Mouse (Mus musculus) T-helper 17 cell (primary cell): ENCODE results near the gene Cgnl1.

Source experiments
- in situ Hi-C, 2 experiments: fragments of 300-600 bp; cut with MboI, MseI; formaldehyde crosslinking; loops; 1 replicate in 1 of 2; 2 replicates in 1 of 2; pipeline ENCODE4 v1.15.1; 2025; ENCODE audit warnings: high pct_unique_total_duplicates in 2 of 2

Cgnl1 gene

GRCm38 (mm10) chr9:71634916-71635315, 136.5 kb downstream of the Cgnl1 start:
- in situ Hi-C loops = loop anchor here in 1 of 2 experiments (5.0 kb wide), 1 partner anchor 1488 kb away; no protein-coding TSS in a partner anchor

- in situ Hi-C loops = no loop called here
These were observed 142.5 kb downstream of the Cgnl1 start for GRCm38 (mm10) chr9:71628921-71629320.

- in situ Hi-C loops = no loop called here
These were observed 143.1 kb downstream of the Cgnl1 start for GRCm38 (mm10) chr9:71628286-71628685.

GRCm38 (mm10) chr9:71625961-71626360, 145.4 kb downstream of the Cgnl1 start:
- in situ Hi-C loops = no loop called here

- in situ Hi-C loops = loop anchor here in 1 of 2 experiments (5.0 kb wide), 2 partner anchors 78 to 273 kb away; no protein-coding TSS in a partner anchor
These were observed 146.5 kb downstream of the Cgnl1 start for GRCm38 (mm10) chr9:71624793-71625495.

- in situ Hi-C loops = loop anchor here in 1 of 2 experiments (5.0 kb wide), 2 partner anchors 77 to 272 kb away; no protein-coding TSS in a partner anchor
These were observed 147.4 kb downstream of the Cgnl1 start for GRCm38 (mm10) chr9:71623871-71624569.

- in situ Hi-C loops = loop anchor here in 1 of 2 experiments (5.0 kb wide), 2 partner anchors 75 to 270 kb away; no protein-coding TSS in a partner anchor
These were observed 148.8 kb downstream of the Cgnl1 start for GRCm38 (mm10) chr9:71622593-71622992.

- in situ Hi-C loops = loop anchor here in 1 of 2 experiments (5.0 kb wide), 2 partner anchors 75 to 270 kb away; no protein-coding TSS in a partner anchor
These were observed 149.4 kb downstream of the Cgnl1 start for GRCm38 (mm10) chr9:71621968-71622367.

- in situ Hi-C loops = loop anchor here in 1 of 2 experiments (5.0 kb wide), 2 partner anchors 73 to 268 kb away; no protein-coding TSS in a partner anchor
These were observed 151.3 kb downstream of the Cgnl1 start for GRCm38 (mm10) chr9:71620116-71620515.

GRCm38 (mm10) chr9:71617363-71617762, 154.0 kb downstream of the Cgnl1 start:
- in situ Hi-C loops = loop anchor here in 1 of 2 experiments (5.0 kb wide), 1 partner anchor 70 kb away; no protein-coding TSS in a partner anchor

- in situ Hi-C loops = loop anchor here in 1 of 2 experiments (5.0 kb wide), 1 partner anchor 69 kb away; no protein-coding TSS in a partner anchor
These were observed 155.2 kb downstream of the Cgnl1 start for GRCm38 (mm10) chr9:71616185-71616584.

GRCm38 (mm10) chr9:71614643-71615042, 156.8 kb downstream of the Cgnl1 start:
- in situ Hi-C loops = loop anchor here in 1 of 2 experiments (5.0 kb wide), 1 partner anchor 67 kb away; no protein-coding TSS in a partner anchor

GRCm38 (mm10) chr9:71612981-71613380, 158.4 kb downstream of the Cgnl1 start:
- in situ Hi-C loops = no loop called here

GRCm38 (mm10) chr9:71611876-71612275, 159.5 kb downstream of the Cgnl1 start:
- in situ Hi-C loops = no loop called here

- in situ Hi-C loops = no loop called here
These were observed 162.4 kb downstream of the Cgnl1 start for GRCm38 (mm10) chr9:71609010-71609409.

GRCm38 (mm10) chr9:71606296-71607057, 164.9 kb downstream of the Cgnl1 start:
- in situ Hi-C loops = no loop called here

GRCm38 (mm10) chr9:71604914-71605635, 166.3 kb downstream of the Cgnl1 start:
- in situ Hi-C loops = no loop called here

- in situ Hi-C loops = no loop called here
These were observed 171.5 kb downstream of the Cgnl1 start for GRCm38 (mm10) chr9:71599861-71600260.

- in situ Hi-C loops = no loop called here
These were observed 174.5 kb downstream of the Cgnl1 start for GRCm38 (mm10) chr9:71596888-71597287.

- in situ Hi-C loops = no loop called here
These were observed 178.7 kb downstream of the Cgnl1 start for GRCm38 (mm10) chr9:71592577-71593285.
